Mouse (Mus musculus) kidney, embryonic 16.5 days (tissue): ENCODE data around the gene Phc3. TPM values are rescaled to one million over a fixed set of nuclear protein-coding genes. Genes with fewer than 3 reads are reported as not detected.

ENCODE experiments used
- ATAC-seq: fragments of 200-750 bp; cut with Nextera tagmentation; 2 replicates; pipeline ENCODE4 v1.8.0; 2017; ENCODE audit warnings: moderate TSS enrichment; ENCODE audit not compliant: low FRiP score, low TSS enrichment
- H3K27ac ChIP-seq: fragments of 300-500 bp; sonication (generic); 2 replicates; pipeline ENCODE4 v1.5.1; 2014; ENCODE audit warnings: low read length
- H3K27me3 ChIP-seq: fragments of 300-500 bp; sonication (generic); 2 replicates; pipeline ENCODE4 v1.6.1; 2014; ENCODE audit warnings: low read length, control low read depth, mixed read lengths; ENCODE audit not compliant: insufficient read depth
- H3K36me3 ChIP-seq: fragments of 300-500 bp; sonication (generic); 2 replicates; pipeline ENCODE4 v1.6.1; 2014; ENCODE audit warnings: low read length, control low read depth, mixed read lengths; ENCODE audit not compliant: insufficient read depth
- H3K4me1 ChIP-seq: fragments of 300-500 bp; sonication (generic); 2 replicates; pipeline ENCODE4 v1.6.1; 2014; ENCODE audit warnings: low read length, control low read depth, mixed read lengths; ENCODE audit not compliant: insufficient read depth
- H3K4me2 ChIP-seq: fragments of 300-500 bp; sonication (generic); replicated peaks from 2 replicates; pipeline ENCODE4 v1.6.1; 2014; ENCODE audit warnings: low read depth, low read length
- H3K4me3 ChIP-seq: fragments of 300-500 bp; sonication (generic); 2 replicates; pipeline ENCODE4 v1.5.1; 2014; ENCODE audit warnings: mild to moderate bottlenecking, low read length
- H3K9ac ChIP-seq: fragments of 300-500 bp; sonication (generic); replicated peaks from 2 replicates; pipeline ENCODE4 v1.6.1; 2014; ENCODE audit warnings: low read length
- H3K9me3 ChIP-seq: fragments of 300-500 bp; sonication (generic); 2 replicates; pipeline ENCODE4 v1.6.1; 2016; ENCODE audit warnings: low read length, control low read depth
- WGBS: fragments of 180-500 bp; shearing (Covaris S2); extraction: QIAGEN DNeasy Blood & Tissue Kit; methylation state at CpG from one replicate; pipeline ENCODE4 v1.1.7; 2014; 5-methylcytosine and 5-hydroxymethylcytosine counted together
- polyA plus RNA-seq: library from polyadenylated mRNA; unstranded; fragments of >200 nt; fragmentation: Nextera tagmentation; extraction: Ambion mirVana; gene quantifications from 2 replicates; pipeline ENCODE4 v1.2.1, GENCODE M21; 2015

Phc3 gene
- polyA plus RNA-seq, 1 experiment from 2014 or later, result 5.1 TPM

DNA sequence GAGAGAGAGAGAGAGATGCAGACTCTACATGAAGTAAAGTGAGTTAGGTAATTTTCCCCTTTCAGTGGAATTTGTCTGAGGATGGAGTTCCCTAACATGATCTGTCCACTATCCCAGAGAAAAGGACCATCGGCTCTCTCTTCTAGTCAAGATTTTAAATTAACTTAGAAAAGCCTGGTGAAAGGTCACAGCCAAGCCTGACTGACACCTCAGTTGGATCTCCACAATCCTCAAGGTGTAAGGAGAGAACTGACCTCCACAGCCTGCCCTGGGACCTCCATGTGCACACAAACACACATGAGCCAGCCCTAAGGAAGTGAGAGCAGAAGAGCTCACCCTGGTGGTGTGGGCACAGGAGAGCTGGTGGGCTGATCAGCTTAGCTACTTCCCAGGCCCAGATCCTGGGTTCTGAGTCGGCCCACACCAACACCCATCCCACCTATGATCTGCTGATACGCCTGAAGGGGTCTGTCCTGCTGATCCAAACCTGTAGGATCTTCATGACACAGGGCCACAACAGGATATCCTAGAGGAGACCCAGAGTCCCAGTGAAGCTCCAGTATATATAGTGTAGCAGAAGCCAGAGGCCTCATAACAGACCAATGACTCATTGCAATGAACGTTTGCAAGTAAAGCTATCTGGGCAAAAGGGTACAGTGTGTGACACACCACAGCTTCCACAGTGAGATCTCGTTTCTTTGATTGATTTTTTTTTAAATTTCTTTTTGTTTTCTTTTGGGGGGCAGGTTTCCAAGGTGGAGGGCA, 12.6 kb upstream of the Phc3 start:
- WGBS, result 59% methylated on average over 5 of the region's 5 CpGs
- H3K4me2 ChIP-seq, result no peak overlapping the region
- H3K27ac ChIP-seq, result no peak overlapping the region
- H3K9ac ChIP-seq, result no peak overlapping the region
- H3K4me1 ChIP-seq, result peaks cover 12% of the 10 kb centered on the region
- H3K9me3 ChIP-seq, result no peaks in the 10 kb centered on the region
- no peak overlapping the region for H3K4me3 ChIP-seq
- H3K36me3 ChIP-seq, result no peaks in the 10 kb centered on the region
- no peaks in the 10 kb centered on the region for H3K27me3 ChIP-seq
- peak; percentile 19; the same call in 1 of the 2 replicates for ATAC-seq

DNA sequence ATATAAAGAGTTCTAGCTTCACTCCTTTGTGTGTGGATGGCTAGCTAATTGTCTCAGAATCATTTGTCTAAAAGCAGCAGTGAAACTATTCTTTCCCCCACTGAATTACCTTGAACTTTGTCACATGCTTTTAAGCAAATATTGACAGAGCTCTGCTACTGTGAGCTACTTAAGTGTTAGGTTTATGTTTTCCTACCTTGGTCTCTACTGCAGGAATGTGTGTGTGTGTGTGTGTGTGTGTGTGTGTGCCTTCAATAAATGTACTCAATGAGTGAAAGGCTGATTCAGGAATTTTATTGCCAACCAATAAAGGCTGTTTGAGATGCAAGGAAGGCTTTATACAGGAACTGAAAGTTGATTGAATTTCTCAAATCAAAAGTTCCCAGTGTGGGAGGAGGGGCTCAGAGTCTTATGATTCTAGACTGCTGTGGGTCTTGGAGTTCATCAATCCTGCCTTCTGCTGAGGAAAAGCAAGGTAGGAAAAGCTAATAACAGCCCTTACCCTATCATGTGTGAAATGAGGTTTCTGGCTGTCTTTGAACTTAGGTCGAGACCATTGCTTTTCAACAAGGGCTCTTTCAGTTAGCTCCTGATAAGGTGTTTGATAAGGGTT, 7.9 kb upstream of the Phc3 start:
- peaks cover 6% of the 10 kb centered on the region; the same call in 1 of the 2 replicates for H3K4me1 ChIP-seq
- no peaks in the 10 kb centered on the region for H3K9me3 ChIP-seq
- peak; percentile 75; the same call in 1 of the 2 replicates for ATAC-seq
- H3K36me3 ChIP-seq, result no peaks in the 10 kb centered on the region
- H3K9ac ChIP-seq, result no peak overlapping the region
- H3K27ac ChIP-seq, result peak overlapping the region; percentile 53; the same call in 1 of the 2 replicates
- no peaks in the 10 kb centered on the region for H3K27me3 ChIP-seq
- H3K4me2 ChIP-seq, result no peak overlapping the region
- H3K4me3 ChIP-seq, result no peak overlapping the region
- WGBS, result 41% methylated on average over 1 of the region's 1 CpGs

DNA sequence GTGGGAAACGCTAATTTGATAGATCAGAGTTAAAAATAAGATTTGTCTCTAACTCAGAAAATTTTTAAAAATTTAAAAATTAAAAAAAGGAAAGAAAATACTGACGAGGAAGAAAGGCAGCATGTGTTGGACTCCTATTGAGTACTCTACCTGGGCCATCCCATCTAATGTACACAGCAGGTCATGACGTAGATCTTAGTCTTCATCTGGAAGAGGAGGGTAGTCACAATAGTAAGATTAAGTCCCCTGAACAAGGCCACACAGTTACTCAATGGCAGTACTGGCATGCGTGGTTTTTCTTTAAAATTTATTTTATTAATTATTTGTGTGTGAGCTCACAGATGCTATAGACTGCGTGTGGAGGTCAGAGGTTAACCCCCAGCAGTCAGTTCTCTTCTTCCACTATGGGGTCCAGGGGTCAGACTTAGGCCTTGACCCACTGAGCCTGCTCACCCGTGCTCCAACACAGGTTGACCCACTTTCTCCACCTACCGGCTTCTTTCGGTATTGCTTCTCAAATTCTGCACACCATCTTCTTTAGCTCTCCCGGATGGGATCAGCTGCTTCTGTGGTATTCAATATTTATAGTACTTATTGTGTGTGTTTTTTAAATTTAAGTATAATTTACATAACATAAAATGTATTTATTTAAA, 6.0 kb upstream of the Phc3 start:
- ATAC-seq, result peak; percentile 53; the same call in 1 of the 2 replicates

DNA sequence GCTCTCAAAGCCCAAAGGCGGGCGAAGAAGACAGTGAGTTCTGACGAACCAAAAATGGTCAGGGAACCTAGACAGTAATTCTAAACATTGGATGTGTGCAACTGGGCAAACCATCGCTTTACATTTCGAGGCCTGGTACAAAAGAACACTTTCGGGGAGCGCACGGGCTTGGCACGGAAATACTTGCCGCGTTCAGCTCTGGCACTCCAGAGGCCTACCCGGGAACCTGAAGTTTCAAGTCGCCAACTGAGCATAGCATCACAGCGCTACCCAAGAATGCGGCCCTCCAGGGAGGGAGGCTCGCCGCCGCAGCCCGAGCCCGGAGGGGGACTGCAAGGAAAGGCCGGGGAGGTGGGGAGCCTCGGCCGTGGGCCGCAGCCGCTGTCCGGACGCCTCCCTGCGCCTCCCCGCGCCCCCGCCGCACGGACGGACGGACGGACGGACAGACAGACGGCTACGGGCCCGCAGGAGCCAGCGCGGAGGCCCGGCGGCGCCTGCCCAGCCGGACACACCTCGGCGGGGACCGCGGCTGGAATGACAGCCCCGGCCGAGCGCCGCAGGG, 603 bp downstream of the Phc3 start:
- under 1% methylated on average over 32 of the region's 54 CpGs for WGBS
- Histone ChIP-seq H3K9ac (peak overlapping the region; percentile 95), H3K27ac (peak overlapping the region; percentile 90), H3K4me2 (peak overlapping the region; percentile 71), H3K4me3 (peak overlapping the region; percentile 98), H3K36me3 (peaks cover 17% of the 10 kb centered on the region), H3K9me3 (no peaks in the 10 kb centered on the region), H3K27me3 (no peaks in the 10 kb centered on the region), H3K4me1 (peaks cover 7% of the 10 kb centered on the region)
- ATAC-seq, result peak; percentile 78

More for the DNA sequence above, 6.0 kb upstream of the Phc3 start:
- no peaks in the 10 kb centered on the region for H3K27me3 ChIP-seq
- no peaks in the 10 kb centered on the region for H3K36me3 ChIP-seq
- no peak overlapping the region for H3K9ac ChIP-seq
- H3K27ac ChIP-seq, result no peak overlapping the region
- 50% methylated on average over 9 of the region's 9 CpGs for WGBS
- H3K9me3 ChIP-seq, result no peaks in the 10 kb centered on the region
- H3K4me2 ChIP-seq, result no peak overlapping the region
- H3K4me1 ChIP-seq, result peaks cover 6% of the 10 kb centered on the region; the same call in 1 of the 2 replicates
- H3K4me3 ChIP-seq, result no peak overlapping the region

DNA sequence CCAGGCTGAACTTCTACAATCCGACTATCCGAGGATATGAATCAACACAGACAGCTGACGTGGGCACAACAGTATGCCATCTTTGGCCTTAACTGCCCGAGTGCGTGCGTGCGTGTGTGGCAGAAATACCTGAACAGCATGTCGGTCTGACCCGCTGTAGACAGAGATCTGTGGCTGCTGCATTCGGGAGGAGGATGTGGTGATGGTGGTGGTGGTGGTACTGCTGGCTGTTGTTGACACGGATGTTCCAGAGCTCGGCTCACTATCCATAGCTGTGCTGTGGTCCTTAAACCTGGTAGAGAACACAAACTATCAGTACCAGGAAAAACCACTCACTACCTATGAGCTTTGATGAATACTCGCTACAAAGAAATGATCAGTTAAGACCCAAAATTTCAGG, 3.6 kb downstream of the Phc3 start:
- Histone ChIP-seq H3K27me3 (no peaks in the 10 kb centered on the region), H3K4me1 (peaks cover 7% of the 10 kb centered on the region), H3K27ac (no peak overlapping the region), H3K36me3 (peaks cover 36% of the 10 kb centered on the region), H3K9me3 (no peaks in the 10 kb centered on the region), H3K4me3 (no peak overlapping the region), H3K4me2 (no peak overlapping the region), H3K9ac (no peak overlapping the region)
- ATAC-seq, result no peak
- WGBS, result 91% methylated on average over 13 of the region's 13 CpGs

DNA sequence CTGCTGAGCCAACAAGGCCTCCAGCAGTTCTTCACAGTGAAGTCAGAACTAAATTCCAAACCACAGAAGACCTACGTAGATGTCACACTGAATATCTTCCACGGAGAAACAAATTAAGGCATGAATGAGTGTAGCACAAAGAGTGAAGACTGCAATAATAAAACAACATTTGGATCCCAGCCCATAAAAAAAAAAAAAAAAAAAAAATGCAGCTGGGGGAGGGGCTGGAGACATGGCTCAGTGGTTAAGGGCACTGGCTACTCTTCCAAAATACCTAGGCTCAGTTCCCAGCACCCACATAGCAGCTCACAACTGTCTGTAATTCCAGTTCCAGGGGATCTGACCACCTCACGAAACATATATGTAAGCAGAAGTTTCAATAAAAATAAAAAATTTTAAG, 5.0 kb downstream of the Phc3 start:
- peaks cover 47% of the 10 kb centered on the region for H3K36me3 ChIP-seq
- WGBS, result 88% methylated on average over 3 of the region's 3 CpGs
- no peak for ATAC-seq
- no peak overlapping the region for H3K9ac ChIP-seq
- no peak overlapping the region for H3K27ac ChIP-seq
- no peak overlapping the region for H3K4me2 ChIP-seq
- H3K4me1 ChIP-seq, result peaks cover 7% of the 10 kb centered on the region
- no peak overlapping the region for H3K4me3 ChIP-seq
- H3K27me3 ChIP-seq, result no peaks in the 10 kb centered on the region
- H3K9me3 ChIP-seq, result no peaks in the 10 kb centered on the region

DNA sequence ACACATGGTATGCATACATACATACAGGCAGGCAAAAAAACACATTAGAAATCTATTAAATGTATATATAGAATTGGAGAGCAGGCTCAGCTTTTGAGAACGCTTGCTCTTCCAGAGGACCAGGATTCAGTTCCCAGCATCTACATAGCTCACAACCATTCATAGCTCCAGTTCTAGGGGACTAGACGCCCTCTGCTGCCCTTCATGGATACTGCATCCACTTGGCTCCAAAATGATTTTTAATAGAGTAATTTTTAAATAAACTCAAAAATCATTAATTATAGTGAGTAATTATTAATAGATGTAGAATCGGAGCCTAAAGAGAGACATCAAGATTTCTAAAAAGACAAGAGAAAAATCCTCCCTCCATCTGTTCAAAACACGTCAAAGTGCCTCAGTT, 6.1 kb downstream of the Phc3 start:
- Histone ChIP-seq H3K27me3 (no peaks in the 10 kb centered on the region), H3K9me3 (no peaks in the 10 kb centered on the region), H3K27ac (no peak overlapping the region), H3K4me1 (peaks cover 4% of the 10 kb centered on the region), H3K36me3 (peaks cover 57% of the 10 kb centered on the region), H3K4me3 (no peak overlapping the region), H3K4me2 (no peak overlapping the region), H3K9ac (no peak overlapping the region)
- WGBS, result 96% methylated on average over 4 of the region's 4 CpGs
- ATAC-seq, result no peak

DNA sequence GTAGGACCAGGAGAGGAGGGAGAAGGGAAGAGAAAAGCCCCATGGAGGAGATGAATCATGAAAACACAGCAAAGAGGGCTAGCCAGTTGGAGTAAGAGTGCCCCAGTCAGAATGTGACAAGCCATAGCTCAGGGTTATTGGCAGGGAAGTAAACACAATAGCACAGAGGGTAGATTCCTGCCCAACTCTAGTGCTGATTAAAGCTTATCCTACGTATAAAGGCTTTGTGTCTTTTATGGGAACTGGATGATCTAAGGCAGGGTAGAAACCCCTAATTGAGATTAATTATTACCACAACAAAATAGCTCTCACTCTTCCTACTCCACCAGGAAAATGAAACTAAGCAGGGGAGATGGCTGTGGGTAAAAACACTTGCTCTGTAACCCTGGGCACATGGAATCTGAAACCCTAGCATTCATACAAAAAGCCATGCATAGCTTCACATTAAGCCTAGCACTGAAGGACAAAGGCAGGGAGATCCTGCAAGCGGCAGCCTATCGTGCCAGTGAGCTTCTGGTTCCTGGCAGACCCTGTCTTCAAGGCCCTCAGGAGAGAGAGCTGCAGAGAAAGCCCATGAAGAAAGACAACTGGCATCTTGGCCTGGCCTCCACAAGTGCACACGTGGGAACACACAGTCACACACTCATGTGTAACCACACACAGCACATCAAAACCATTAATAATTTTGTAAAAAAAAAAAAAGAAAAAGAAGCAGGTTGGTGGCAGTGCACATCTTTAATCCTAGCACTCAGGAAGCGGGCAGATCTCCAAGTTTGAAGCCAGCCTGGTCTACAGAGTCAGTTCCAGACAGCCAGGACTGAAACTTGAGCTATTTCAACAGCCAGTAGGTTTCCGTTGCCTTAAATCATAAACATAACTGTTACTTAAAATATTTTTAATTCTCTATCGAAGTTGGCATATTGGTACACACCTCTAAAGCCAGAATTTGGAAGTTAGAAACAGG, 9.1 kb downstream of the Phc3 start:
- Histone ChIP-seq H3K36me3 (peaks cover 73% of the 10 kb centered on the region), H3K27ac (peak overlapping the region; percentile 61; the same call in 1 of the 2 replicates)

DNA sequence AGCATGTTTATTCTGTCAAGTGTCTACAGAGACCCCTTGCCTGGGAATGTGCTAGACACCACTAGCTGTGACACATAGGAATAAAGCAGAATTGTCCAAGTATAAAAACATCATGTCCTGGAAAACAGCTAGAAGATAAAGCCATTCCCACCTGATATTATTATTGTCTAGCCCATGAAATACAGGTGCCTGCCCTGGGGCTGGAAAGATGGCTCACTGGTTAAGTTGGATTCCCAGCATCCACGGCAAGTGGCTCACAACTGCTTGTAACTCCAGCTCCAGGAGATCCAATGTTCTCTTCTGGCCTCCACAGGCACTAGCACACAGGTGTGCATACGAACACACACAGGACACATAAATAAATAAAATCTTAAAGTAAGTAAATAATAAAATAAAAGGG, 10.5 kb downstream of the Phc3 start:
- Histone ChIP-seq H3K27me3 (no peaks in the 10 kb centered on the region), H3K9ac (no peak overlapping the region), H3K9me3 (no peaks in the 10 kb centered on the region), H3K4me3 (no peak overlapping the region), H3K4me2 (no peak overlapping the region), H3K36me3 (peaks cover 74% of the 10 kb centered on the region), H3K27ac (no peak overlapping the region), H3K4me1 (no peaks in the 10 kb centered on the region; the same call in 1 of the 2 replicates)
- no peak for ATAC-seq
- 80% methylated on average over 2 of the region's 2 CpGs for WGBS

More for the DNA sequence above, 9.1 kb downstream of the Phc3 start:
- Histone ChIP-seq H3K4me2 (no peak overlapping the region), H3K9ac (no peak overlapping the region), H3K27me3 (no peaks in the 10 kb centered on the region), H3K4me3 (no peak overlapping the region), H3K9me3 (no peaks in the 10 kb centered on the region), H3K4me1 (no peaks in the 10 kb centered on the region; the same call in 1 of the 2 replicates)
- WGBS, result 75% methylated on average over 7 of the region's 7 CpGs
- ATAC-seq, result peak; percentile 70
